Mouse (Mus musculus) limb, embryonic 14.5 days (tissue): ENCODE data around the gene Carns1. TPM values are rescaled to one million over a fixed set of nuclear protein-coding genes. Genes with fewer than 3 reads are reported as not detected.

Experiments
- ATAC-seq: fragments of 200-750 bp; cut with Nextera tagmentation; 2 replicates; pipeline ENCODE4 v1.8.0; 2017; ENCODE audit warnings: low read depth, moderate number of reproducible peaks, moderate TSS enrichment; ENCODE audit not compliant: low FRiP score
- DNase-seq: peaks from one replicate; pipeline ENCODE4 v3.0.0-alpha.2; 2015; ENCODE audit warnings: low spot score
- H3K27ac ChIP-seq: fragments of 300-500 bp; sonication (generic); replicated peaks from 2 replicates; pipeline ENCODE4 v1.5.1; 2014; ENCODE audit warnings: low read depth, mild to moderate bottlenecking, low read length, moderate library complexity, mixed read lengths
- H3K27me3 ChIP-seq: fragments of 300-500 bp; sonication (generic); 2 replicates; pipeline ENCODE4 v1.6.1; 2014; ENCODE audit warnings: low read length, mixed read lengths; ENCODE audit not compliant: control insufficient read depth, insufficient read depth
- H3K36me3 ChIP-seq: fragments of 300-500 bp; sonication (generic); 2 replicates; pipeline ENCODE4 v1.6.1; 2014; ENCODE audit warnings: mild to moderate bottlenecking, low read length, moderate library complexity, mixed read lengths; ENCODE audit not compliant: control insufficient read depth, insufficient read depth
- H3K4me1 ChIP-seq: fragments of 300-500 bp; sonication (generic); 2 replicates; pipeline ENCODE4 v1.6.1; 2014; ENCODE audit warnings: antibody characterized with exemption, low read length, mixed read lengths; ENCODE audit not compliant: control insufficient read depth, insufficient read depth
- H3K4me2 ChIP-seq: fragments of 300-500 bp; sonication (generic); replicated peaks from 2 replicates; pipeline ENCODE4 v1.6.1; 2014; ENCODE audit warnings: low read depth, mild to moderate bottlenecking, low read length, moderate library complexity; ENCODE audit not compliant: severe bottlenecking
- H3K4me3 ChIP-seq: fragments of 300-500 bp; sonication (generic); replicated peaks from 2 replicates; pipeline ENCODE4 v1.5.1; 2014; ENCODE audit warnings: low read length
- H3K9ac ChIP-seq: fragments of 300-500 bp; sonication (generic); 2 replicates; pipeline ENCODE4 v1.6.1; 2014; ENCODE audit warnings: mild to moderate bottlenecking, low read depth, low read length, moderate library complexity; ENCODE audit not compliant: severe bottlenecking
- H3K9me3 ChIP-seq: fragments of 300-500 bp; sonication (generic); 2 replicates; pipeline ENCODE4 v1.6.1; 2016; ENCODE audit warnings: low read length; ENCODE audit not compliant: control insufficient read depth
- POLR2A ChIP-seq: fragments of 200-500 bp; IDR thresholded peaks from 2 replicates; pipeline ENCODE4 v1.8.0; 2012; ENCODE audit warnings: inconsistent platforms, mild to moderate bottlenecking, moderate library complexity, borderline replicate concordance; ENCODE audit not compliant: insufficient read depth, insufficient read length; ENCODE audit errors: extremely low read depth
- WGBS: fragments of 180-500 bp; shearing (Covaris S2); extraction: QIAGEN DNeasy Blood & Tissue Kit; methylation state at CpG from one replicate; pipeline ENCODE4 v1.1.7; 2014; 5-methylcytosine and 5-hydroxymethylcytosine counted together
- polyA plus RNA-seq, 2 experiments: library from polyadenylated mRNA; depleted of rRNA in 1 of 2; stranded (reverse) in 1 of 2; unstranded in 1 of 2; fragments of >200 nt; fragmentation: Nextera tagmentation in 1 of 2; extraction: Ambion mirVana in 1 of 2; gene quantifications; 2 replicates each; pipeline versions ENCODE4 v1.2.1 to v1.2.3; 2012 to 2014

Gene Carns1
- polyA plus RNA-seq, 2 experiments = 1.8 to 2.6 TPM

GRCm38 (mm10) chr19:4191528-4192250, 16.4 kb upstream of the Carns1 start, which contains the start of gene Ppp1ca:
Gene Ppp1ca, plus strand, starts transcription at chr19:4192065.
- peak within 1 kb of the TSS; percentile 87 for H3K4me2 ChIP-seq
- H3K27me3 ChIP-seq = no peaks in the 10 kb centered on the region
- peak within 1 kb of the TSS; percentile 97 for H3K4me3 ChIP-seq
- H3K9me3 ChIP-seq = no peaks in the 10 kb centered on the region
- peak within 1 kb of the TSS; percentile 97 for H3K9ac ChIP-seq
- peaks cover 38% of the 10 kb centered on the region for H3K36me3 ChIP-seq
- DNase-seq = peak; percentile 94
- peak; percentile 91 for ATAC-seq
- peak; percentile 96 for TF ChIP-seq POLR2A
- WGBS = 3% methylated on average over 35 of the region's 47 CpGs
- H3K27ac ChIP-seq = peak within 1 kb of the TSS; percentile 93
- peaks cover 15% of the 10 kb centered on the region for H3K4me1 ChIP-seq

- Histone ChIP-seq H3K36me3 (peaks cover 29% of the 10 kb centered on the region), H3K9ac (peak within 1 kb of the TSS; percentile 97), H3K4me1 (peaks cover 15% of the 10 kb centered on the region), H3K4me3 (peak within 1 kb of the TSS; percentile 97), H3K27me3 (no peaks in the 10 kb centered on the region), H3K9me3 (no peaks in the 10 kb centered on the region), H3K4me2 (peak within 1 kb of the TSS; percentile 87), H3K27ac (peak within 1 kb of the TSS; percentile 93)
- TF ChIP-seq POLR2A = no peak
- ATAC-seq (no peak), DNase-seq (no peak)
- 45% methylated on average over 4 of the region's 4 CpGs for WGBS
Observed at GRCm38 (mm10) chr19:4190831-4191334, 15.6 kb upstream of the Carns1 start, which contains the start of gene Tbc1d10c. Gene Tbc1d10c, minus strand, starts transcription at chr19:4191284.

DNA sequence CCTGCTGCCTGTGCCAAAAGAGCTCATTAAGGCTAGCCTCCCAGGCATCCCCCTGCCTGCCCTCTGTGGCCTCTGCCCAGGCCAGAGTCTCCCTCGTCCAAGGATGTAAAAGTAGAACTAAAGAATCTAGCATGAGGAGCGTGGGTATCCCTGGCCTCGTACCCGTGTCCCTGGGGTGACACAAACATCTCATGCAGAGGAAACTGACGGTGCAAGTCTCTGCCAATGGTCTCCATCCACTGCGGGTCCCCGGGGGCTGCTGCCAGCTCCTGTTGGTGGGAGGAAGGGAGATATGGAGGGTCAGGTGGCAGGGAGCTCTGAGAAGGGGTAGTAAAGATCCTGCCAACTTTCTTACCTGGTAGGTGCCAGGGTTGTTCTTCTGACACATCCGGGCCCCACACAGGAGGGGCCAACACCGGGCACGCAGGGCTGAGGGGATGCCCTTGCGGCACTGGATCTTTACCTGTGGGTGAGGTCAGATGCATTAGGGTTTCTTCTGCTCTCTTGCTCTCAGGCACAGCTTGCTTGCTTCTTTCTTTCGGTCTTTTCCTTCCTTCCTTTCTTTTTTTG, 13.9 kb upstream of the Carns1 start:
- ATAC-seq (no peak), DNase-seq (no peak)
- H3K4me2 ChIP-seq = no peak overlapping the region
- no peak overlapping the region for H3K9ac ChIP-seq
- no peak for TF ChIP-seq POLR2A
- H3K9me3 ChIP-seq = no peaks in the 10 kb centered on the region
- no peaks in the 10 kb centered on the region for H3K27me3 ChIP-seq
- H3K4me3 ChIP-seq = no peak overlapping the region
- H3K4me1 ChIP-seq = peaks cover 22% of the 10 kb centered on the region
- 85% methylated on average over 12 of the region's 12 CpGs for WGBS
- H3K36me3 ChIP-seq = peaks cover 13% of the 10 kb centered on the region
- H3K27ac ChIP-seq = no peak overlapping the region

DNA sequence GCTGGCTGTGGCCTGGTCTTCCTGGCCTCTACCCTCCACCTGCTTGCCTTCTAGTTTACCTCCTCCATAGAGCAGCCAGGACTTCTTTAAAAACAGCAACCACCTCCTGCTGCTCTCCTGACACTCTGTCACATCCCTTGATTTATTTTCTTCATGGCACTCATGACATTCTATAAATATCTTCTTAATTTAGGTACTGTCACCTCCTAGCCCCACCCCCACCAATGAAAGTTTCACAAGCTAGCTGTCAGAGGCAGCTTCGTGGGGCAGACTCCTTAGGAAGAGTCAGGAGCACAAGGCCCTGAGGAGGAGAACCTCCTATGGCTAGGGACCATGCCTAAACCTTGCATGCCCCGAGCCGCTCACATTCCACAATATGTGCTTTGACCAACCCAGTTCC, 12.0 kb upstream of the Carns1 start:
- H3K4me1 ChIP-seq = peaks cover 11% of the 10 kb centered on the region
- TF ChIP-seq POLR2A = no peak
- no peak for DNase-seq

More for the DNA sequence above, 12.0 kb upstream of the Carns1 start:
- no peak for ATAC-seq
- WGBS = 54% methylated on average over 3 of the region's 3 CpGs
- Histone ChIP-seq H3K4me2 (no peak overlapping the region), H3K27ac (no peak overlapping the region), H3K27me3 (no peaks in the 10 kb centered on the region), H3K9ac (no peak overlapping the region), H3K36me3 (no peaks in the 10 kb centered on the region), H3K4me3 (no peak overlapping the region), H3K9me3 (no peaks in the 10 kb centered on the region)
